Mouse (Mus musculus): ENCODE data around the gene Fgfr2. TPM values are rescaled to one million over a fixed set of nuclear protein-coding genes. Genes with fewer than 3 reads are reported as not detected.

The Fgfr2 gene
- polyA plus RNA-seq, 1 experiment from 2014 or later = 20.3 TPM

DNA sequence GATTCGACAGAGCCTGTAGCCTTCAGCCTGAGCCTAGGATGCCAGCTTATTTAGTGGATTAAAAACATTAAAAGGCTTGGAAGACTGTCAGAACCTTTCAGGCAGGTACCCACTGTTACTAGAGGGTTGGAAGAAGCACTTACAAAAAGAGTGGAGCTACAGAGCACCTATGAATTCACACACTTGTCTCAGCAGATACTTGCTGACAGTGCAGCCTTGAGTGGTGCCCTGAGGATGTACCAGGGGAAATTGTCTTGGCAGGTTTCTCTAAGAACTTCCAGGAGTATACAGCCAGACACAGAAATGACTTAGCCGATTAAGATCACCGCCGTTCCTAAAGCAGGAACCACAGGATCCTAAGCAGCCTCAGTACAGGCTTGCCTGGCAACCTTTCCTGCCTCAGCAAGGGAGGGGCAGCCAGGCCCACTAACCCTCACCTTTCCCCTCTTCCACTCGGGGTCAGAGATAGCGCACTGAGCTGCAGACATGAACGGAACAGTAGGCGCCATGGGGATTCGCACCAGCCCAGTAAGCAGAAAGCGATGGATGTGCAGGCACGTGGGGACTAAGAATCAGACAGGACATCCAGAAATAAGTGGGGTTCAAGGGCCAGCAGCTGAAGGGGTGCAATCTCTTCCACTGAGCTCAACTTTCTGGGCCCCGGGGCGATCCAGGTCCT is 39.1 kb downstream of the Fgfr2 start:
- Histone ChIP-seq H3K4me1 (ENCODE audit: control insufficient read depth, insufficient read depth, low read length) (peaks cover 20% of the 10 kb centered on the region), H3K36me3 (ENCODE audit: control insufficient read depth, insufficient read depth) (no peaks in the 10 kb centered on the region; the same call in 1 of the 2 replicates), H3K9ac (ENCODE audit: low read length) (no peak overlapping the region), H3K27ac (ENCODE audit: low read length) (no peak overlapping the region), H3K4me2 (ENCODE audit: low read depth, low read length) (no peak overlapping the region), H3K9me3 (replicated peaks; ENCODE audit: control insufficient read depth, low read length) (no peaks in the 10 kb centered on the region), H3K4me3 (ENCODE audit: low read length) (no peak overlapping the region), H3K27me3 (ENCODE audit: control insufficient read depth, insufficient read depth, low read length) (no peaks in the 10 kb centered on the region)
- no peak for ATAC-seq (replicated peaks; ENCODE audit: extremely low read depth, insufficient read depth, low FRiP score)
- WGBS = 75% methylated on average over 13 of the region's 13 CpGs

DNA sequence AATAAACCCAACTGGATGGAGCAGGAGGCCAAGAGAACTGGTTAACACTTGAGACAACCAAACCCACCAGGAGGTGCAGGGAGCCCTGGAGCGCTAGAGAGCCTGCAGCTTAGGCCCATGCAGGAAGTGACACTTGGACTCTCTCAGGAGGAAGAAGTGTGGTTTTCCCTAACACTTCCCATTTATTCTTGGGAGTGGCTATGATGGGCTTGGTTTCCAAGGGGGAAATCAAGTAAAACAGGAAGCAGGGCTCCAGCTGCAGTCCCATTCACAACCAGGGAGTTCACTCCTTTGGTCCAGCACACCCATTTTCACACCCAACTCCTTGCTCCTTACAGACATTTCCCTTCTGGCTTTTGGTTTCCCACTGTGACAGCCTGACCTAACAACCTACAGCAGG is 44.2 kb downstream of the Fgfr2 start:
- 81% methylated on average over 1 of the region's 1 CpGs for WGBS
- ATAC-seq (replicated peaks; ENCODE audit: extremely low read depth, insufficient read depth, low FRiP score) = no peak
- Histone ChIP-seq H3K4me2 (ENCODE audit: low read depth, low read length) (no peak overlapping the region), H3K36me3 (ENCODE audit: control insufficient read depth, insufficient read depth) (peaks cover 2% of the 10 kb centered on the region), H3K4me3 (ENCODE audit: low read length) (no peak overlapping the region), H3K27ac (ENCODE audit: low read length) (no peak overlapping the region), H3K9me3 (replicated peaks; ENCODE audit: control insufficient read depth, low read length) (no peaks in the 10 kb centered on the region), H3K27me3 (ENCODE audit: control insufficient read depth, insufficient read depth, low read length) (no peaks in the 10 kb centered on the region), H3K4me1 (ENCODE audit: control insufficient read depth, insufficient read depth, low read length) (no peaks in the 10 kb centered on the region), H3K9ac (ENCODE audit: low read length) (no peak overlapping the region)

DNA sequence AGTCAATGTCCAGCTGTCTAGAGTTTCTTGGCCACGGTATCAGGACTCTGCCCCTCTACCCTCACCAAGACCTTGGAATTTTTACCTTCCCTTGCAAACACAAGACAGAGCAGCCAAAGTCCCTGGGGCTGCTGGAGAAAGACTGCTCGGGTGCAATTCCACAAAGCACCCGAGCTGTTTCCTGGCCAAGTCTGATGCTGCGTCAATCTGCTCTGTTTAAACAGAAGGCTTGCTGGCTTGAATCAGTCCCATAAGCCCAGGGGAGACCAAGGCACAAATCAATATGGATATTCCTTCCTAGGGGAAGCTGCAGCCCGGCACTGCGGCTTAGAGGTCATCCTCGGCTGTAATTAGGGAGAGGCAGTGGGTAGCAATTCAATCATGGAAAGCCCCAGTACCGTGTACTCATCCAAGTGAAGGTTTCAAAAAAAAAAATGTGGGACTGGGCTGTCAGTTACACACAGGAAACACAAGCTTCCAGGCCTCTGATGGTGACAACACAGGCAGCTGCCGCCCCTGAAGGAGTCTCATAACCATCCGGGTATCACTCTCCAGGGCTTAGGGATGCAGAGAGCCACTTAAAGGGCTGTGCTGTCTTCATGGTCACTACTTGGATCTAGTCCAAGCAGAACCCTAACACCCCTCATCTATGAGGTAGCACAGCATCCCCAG is 48.6 kb downstream of the Fgfr2 start:
- no peaks in the 10 kb centered on the region for H3K9me3 ChIP-seq (replicated peaks; ENCODE audit: control insufficient read depth, low read length)
- 61% methylated on average over 10 of the region's 10 CpGs for WGBS
- H3K27me3 ChIP-seq (ENCODE audit: control insufficient read depth, insufficient read depth, low read length) = no peaks in the 10 kb centered on the region
- ATAC-seq (replicated peaks; ENCODE audit: extremely low read depth, insufficient read depth, low FRiP score) = no peak
- H3K4me1 ChIP-seq (ENCODE audit: control insufficient read depth, insufficient read depth, low read length) = peaks cover 11% of the 10 kb centered on the region
- no peak overlapping the region for H3K9ac ChIP-seq (ENCODE audit: low read length)
- H3K36me3 ChIP-seq (ENCODE audit: control insufficient read depth, insufficient read depth) = peaks cover 7% of the 10 kb centered on the region; the same call in 1 of the 2 replicates
- H3K27ac ChIP-seq (ENCODE audit: low read length) = no peak overlapping the region
- H3K4me2 ChIP-seq (ENCODE audit: low read depth, low read length) = no peak overlapping the region
- H3K4me3 ChIP-seq (ENCODE audit: low read length) = no peak overlapping the region

DNA sequence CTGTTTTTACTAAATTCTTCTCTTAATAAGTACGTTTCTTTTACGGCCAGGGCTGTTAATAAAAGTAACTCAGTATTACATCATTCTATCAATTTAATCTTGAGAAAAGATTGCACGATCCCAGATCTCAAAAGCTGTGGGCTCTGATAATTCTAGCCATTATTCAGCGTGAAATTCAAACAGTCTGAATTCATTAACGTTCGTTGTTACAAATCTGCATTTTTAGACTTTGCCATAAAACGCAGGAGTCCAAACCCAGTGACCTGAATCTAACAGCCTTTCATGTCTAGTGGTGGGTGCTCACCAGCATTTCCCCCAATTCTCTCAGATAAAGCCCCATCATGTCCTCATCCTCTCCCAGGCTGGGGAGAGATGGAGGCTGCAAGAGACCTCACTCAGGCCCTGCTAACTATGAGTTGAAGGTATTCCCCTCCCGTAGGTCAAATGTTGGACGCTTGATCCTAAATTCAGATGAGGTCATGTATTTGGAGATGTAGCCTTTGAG is 50.0 kb downstream of the Fgfr2 start:
- no peak overlapping the region for H3K4me3 ChIP-seq (ENCODE audit: low read length)
- no peak overlapping the region for H3K9ac ChIP-seq (ENCODE audit: low read length)
- no peaks in the 10 kb centered on the region for H3K27me3 ChIP-seq (ENCODE audit: control insufficient read depth, insufficient read depth, low read length)
- H3K27ac ChIP-seq (ENCODE audit: low read length) = no peak overlapping the region
- 88% methylated on average over 9 of the region's 9 CpGs for WGBS
- H3K36me3 ChIP-seq (ENCODE audit: control insufficient read depth, insufficient read depth) = peaks cover 7% of the 10 kb centered on the region; the same call in 1 of the 2 replicates
- no peaks in the 10 kb centered on the region for H3K9me3 ChIP-seq (replicated peaks; ENCODE audit: control insufficient read depth, low read length)
- no peak for ATAC-seq (replicated peaks; ENCODE audit: extremely low read depth, insufficient read depth, low FRiP score)
- no peak overlapping the region for H3K4me2 ChIP-seq (ENCODE audit: low read depth, low read length)
- peaks cover 11% of the 10 kb centered on the region for H3K4me1 ChIP-seq (ENCODE audit: control insufficient read depth, insufficient read depth, low read length)

DNA sequence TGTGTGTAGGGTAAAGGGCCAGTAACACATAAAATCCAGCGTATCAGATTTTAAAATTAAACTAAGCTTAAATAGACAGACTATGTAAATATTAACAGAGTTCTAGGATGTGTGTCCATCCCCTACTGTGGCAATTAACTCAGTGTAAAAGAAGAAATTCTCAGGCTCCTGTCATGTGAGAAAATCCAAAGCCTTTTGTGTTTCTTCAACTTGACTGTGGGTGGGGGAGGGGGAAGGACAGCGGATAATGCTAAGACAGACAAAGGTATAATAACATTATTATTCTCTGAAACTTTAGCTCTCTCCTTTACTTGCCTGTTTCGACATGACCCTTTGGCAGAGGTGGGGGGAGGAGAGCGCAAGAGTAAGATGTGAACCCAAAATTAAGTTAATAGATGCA is 50.6 kb downstream of the Fgfr2 start:
- H3K4me1 ChIP-seq (ENCODE audit: control insufficient read depth, insufficient read depth, low read length) = peaks cover 15% of the 10 kb centered on the region
- H3K9me3 ChIP-seq (replicated peaks; ENCODE audit: control insufficient read depth, low read length) = no peaks in the 10 kb centered on the region
- H3K27me3 ChIP-seq (ENCODE audit: control insufficient read depth, insufficient read depth, low read length) = no peaks in the 10 kb centered on the region
- 90% methylated on average over 4 of the region's 4 CpGs for whole genome bisulfite sequencing
- no peak overlapping the region for H3K9ac ChIP-seq (ENCODE audit: low read length)
- no peak overlapping the region for H3K27ac ChIP-seq (ENCODE audit: low read length)
- ATAC-seq (replicated peaks; ENCODE audit: extremely low read depth, insufficient read depth, low FRiP score) = no peak
- H3K4me3 ChIP-seq (ENCODE audit: low read length) = no peak overlapping the region
- peaks cover 7% of the 10 kb centered on the region; the same call in 1 of the 2 replicates for H3K36me3 ChIP-seq (ENCODE audit: control insufficient read depth, insufficient read depth)
- no peak overlapping the region for H3K4me2 ChIP-seq (ENCODE audit: low read depth, low read length)

DNA sequence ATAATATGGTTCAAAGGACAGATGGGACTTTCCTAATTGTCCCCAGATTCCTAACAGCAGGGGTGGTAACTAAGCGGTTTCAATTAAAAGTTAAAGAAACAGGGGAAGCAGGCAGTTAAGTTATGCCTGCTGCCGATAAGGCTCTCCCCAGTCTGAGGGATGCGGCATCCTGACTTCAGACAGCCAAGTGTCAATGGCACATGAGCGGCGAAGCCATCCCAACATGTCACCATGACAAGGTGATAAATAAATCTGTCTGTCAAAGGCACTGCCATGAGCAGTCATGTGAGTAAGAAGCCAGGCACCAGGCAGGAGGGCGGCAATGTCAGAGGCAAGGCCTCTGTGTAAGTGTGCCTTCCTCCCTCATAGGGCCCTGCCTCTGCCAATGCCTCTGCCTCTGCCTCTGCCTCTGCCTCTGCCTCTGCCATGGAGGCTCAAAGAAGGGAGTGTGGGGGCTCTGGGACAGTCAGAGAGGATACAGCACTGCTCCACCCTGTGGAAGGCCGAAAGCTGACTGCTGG is 55.8 kb downstream of the Fgfr2 start:
- H3K4me1 ChIP-seq (ENCODE audit: control insufficient read depth, insufficient read depth, low read length) = peaks cover 34% of the 10 kb centered on the region
- peak; percentile 64; the same call in 1 of the 2 replicates for ATAC-seq (replicated peaks; ENCODE audit: extremely low read depth, insufficient read depth, low FRiP score)
- peak overlapping the region; percentile 81 for H3K27ac ChIP-seq (ENCODE audit: low read length)

DNA sequence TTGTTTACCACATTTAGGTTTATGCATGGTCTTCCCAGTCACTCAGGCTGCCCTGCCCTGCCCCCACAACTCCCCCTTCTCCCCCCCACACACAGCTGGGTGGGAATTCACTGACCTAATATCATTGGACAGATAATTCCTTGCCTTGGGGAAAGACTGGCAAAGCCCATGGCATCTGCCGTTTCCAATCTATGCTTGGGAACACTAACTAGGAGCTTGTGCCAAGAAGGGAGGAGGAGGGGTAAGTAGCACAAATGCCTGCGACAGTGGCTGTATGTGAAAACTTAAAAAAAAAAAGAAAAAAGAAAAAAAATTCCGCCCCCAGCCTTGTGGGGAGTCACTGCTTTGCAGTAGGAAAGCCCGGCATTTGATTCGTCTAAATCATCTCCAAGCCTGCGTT is 56.4 kb downstream of the Fgfr2 start:
- ATAC-seq (replicated peaks; ENCODE audit: extremely low read depth, insufficient read depth, low FRiP score) = peak; percentile 34; the same call in 1 of the 2 replicates
- 40% methylated on average over 6 of the region's 6 CpGs for WGBS
- H3K36me3 ChIP-seq (ENCODE audit: control insufficient read depth, insufficient read depth) = peaks cover 5% of the 10 kb centered on the region; the same call in 1 of the 2 replicates
- H3K4me1 ChIP-seq (ENCODE audit: control insufficient read depth, insufficient read depth, low read length) = peaks cover 34% of the 10 kb centered on the region
- H3K9ac ChIP-seq (ENCODE audit: low read length) = 0 out of 2 replicates have a peak overlapping the region, but pooled peaks have one; percentile 36
- no peak overlapping the region for H3K4me3 ChIP-seq (ENCODE audit: low read length)
- no peaks in the 10 kb centered on the region for H3K27me3 ChIP-seq (ENCODE audit: control insufficient read depth, insufficient read depth, low read length)
- H3K4me2 ChIP-seq (ENCODE audit: low read depth, low read length) = no peak overlapping the region
- H3K9me3 ChIP-seq (replicated peaks; ENCODE audit: control insufficient read depth, low read length) = no peaks in the 10 kb centered on the region
- H3K27ac ChIP-seq (ENCODE audit: low read length) = peak overlapping the region; percentile 81

More for the DNA sequence above, 55.8 kb downstream of the Fgfr2 start:
- H3K4me3 ChIP-seq (ENCODE audit: low read length) = no peak overlapping the region
- no peaks in the 10 kb centered on the region for H3K27me3 ChIP-seq (ENCODE audit: control insufficient read depth, insufficient read depth, low read length)
- no peak overlapping the region for H3K9ac ChIP-seq (ENCODE audit: low read length)
- H3K4me2 ChIP-seq (ENCODE audit: low read depth, low read length) = no peak overlapping the region
- WGBS = 46% methylated on average over 7 of the region's 7 CpGs
- peaks cover 7% of the 10 kb centered on the region; the same call in 1 of the 2 replicates for H3K36me3 ChIP-seq (ENCODE audit: control insufficient read depth, insufficient read depth)
- no peaks in the 10 kb centered on the region for H3K9me3 ChIP-seq (replicated peaks; ENCODE audit: control insufficient read depth, low read length)

DNA sequence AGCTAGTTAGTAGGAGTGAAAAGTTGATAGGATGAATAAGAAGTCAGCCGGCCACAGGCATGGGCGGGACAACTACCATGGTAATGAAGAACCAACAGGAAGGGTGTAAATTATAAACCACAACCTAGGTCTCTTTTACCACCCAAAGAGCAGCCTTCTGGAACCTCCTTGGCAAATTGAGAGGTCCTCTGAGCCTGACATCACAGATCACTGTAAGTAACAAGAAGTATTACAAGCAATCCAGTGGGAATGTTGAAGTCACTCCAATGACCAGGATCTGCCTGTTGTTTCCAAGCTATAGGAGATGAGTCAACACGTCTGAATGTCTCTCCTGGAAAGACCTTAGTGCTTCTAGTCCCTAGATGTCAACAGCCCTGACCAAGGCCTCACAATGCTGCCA is 61.1 kb downstream of the Fgfr2 start:
- Histone ChIP-seq H3K9ac (ENCODE audit: low read length) (no peak overlapping the region), H3K4me3 (ENCODE audit: low read length) (no peak overlapping the region), H3K27ac (ENCODE audit: low read length) (no peak overlapping the region), H3K27me3 (ENCODE audit: control insufficient read depth, insufficient read depth, low read length) (no peaks in the 10 kb centered on the region), H3K36me3 (ENCODE audit: control insufficient read depth, insufficient read depth) (peaks cover 5% of the 10 kb centered on the region; the same call in 1 of the 2 replicates), H3K4me2 (ENCODE audit: low read depth, low read length) (no peak overlapping the region), H3K4me1 (ENCODE audit: control insufficient read depth, insufficient read depth, low read length) (peaks cover 44% of the 10 kb centered on the region), H3K9me3 (replicated peaks; ENCODE audit: control insufficient read depth, low read length) (no peaks in the 10 kb centered on the region)
- WGBS = 71% methylated on average over 3 of the region's 3 CpGs
- ATAC-seq (replicated peaks; ENCODE audit: extremely low read depth, insufficient read depth, low FRiP score) = no peak

DNA sequence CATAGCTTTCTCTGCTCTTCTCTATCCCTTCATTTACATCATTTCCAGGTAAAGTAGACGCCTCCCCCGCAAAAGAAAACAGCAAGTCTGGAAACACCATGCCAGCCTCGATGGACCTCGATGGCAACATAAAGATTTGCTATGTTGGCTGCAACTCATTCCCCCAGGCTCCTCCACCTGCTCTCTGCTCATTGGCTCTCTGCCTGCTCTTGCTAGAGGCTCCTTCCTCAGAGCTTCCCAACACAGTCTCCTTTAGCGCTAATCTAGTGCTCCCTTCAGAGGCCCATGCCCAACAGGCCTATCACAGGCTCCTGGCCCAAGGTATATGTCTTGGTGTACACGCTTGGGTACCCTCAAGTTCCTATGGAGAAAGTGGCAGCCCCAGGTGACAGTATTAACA is 63.0 kb downstream of the Fgfr2 start:
- peaks cover 32% of the 10 kb centered on the region for H3K4me1 ChIP-seq (ENCODE audit: control insufficient read depth, insufficient read depth, low read length)
- H3K36me3 ChIP-seq (ENCODE audit: control insufficient read depth, insufficient read depth) = peaks cover 5% of the 10 kb centered on the region; the same call in 1 of the 2 replicates
- WGBS = 85% methylated on average over 6 of the region's 6 CpGs

More for the DNA sequence above, 63.0 kb downstream of the Fgfr2 start:
- Histone ChIP-seq H3K4me3 (ENCODE audit: low read length) (no peak overlapping the region), H3K27me3 (ENCODE audit: control insufficient read depth, insufficient read depth, low read length) (no peaks in the 10 kb centered on the region), H3K9ac (ENCODE audit: low read length) (no peak overlapping the region), H3K9me3 (replicated peaks; ENCODE audit: control insufficient read depth, low read length) (no peaks in the 10 kb centered on the region), H3K4me2 (ENCODE audit: low read depth, low read length) (no peak overlapping the region), H3K27ac (ENCODE audit: low read length) (no peak overlapping the region)
- no peak for ATAC-seq (replicated peaks; ENCODE audit: extremely low read depth, insufficient read depth, low FRiP score)
